Mouse (Mus musculus) spleen, adult 2 months (tissue): Measurements from ENCODE around the gene Bap1.

ENCODE experiments used
- CTCF ChIP-seq: fragments of 200-500 bp; IDR thresholded peaks from 2 replicates; pipeline ENCODE4 v1.5.1; 2011; ENCODE audit warnings: mild to moderate bottlenecking, inconsistent platforms; ENCODE audit not compliant: insufficient read depth, insufficient read length, insufficient replicate concordance; ENCODE audit errors: extremely low read depth
- POLR2A ChIP-seq: fragments of 200-500 bp; IDR thresholded peaks from 2 replicates; pipeline ENCODE4 v1.6.1; 2011; ENCODE audit warnings: low read depth, low read length, inconsistent platforms

DNA sequence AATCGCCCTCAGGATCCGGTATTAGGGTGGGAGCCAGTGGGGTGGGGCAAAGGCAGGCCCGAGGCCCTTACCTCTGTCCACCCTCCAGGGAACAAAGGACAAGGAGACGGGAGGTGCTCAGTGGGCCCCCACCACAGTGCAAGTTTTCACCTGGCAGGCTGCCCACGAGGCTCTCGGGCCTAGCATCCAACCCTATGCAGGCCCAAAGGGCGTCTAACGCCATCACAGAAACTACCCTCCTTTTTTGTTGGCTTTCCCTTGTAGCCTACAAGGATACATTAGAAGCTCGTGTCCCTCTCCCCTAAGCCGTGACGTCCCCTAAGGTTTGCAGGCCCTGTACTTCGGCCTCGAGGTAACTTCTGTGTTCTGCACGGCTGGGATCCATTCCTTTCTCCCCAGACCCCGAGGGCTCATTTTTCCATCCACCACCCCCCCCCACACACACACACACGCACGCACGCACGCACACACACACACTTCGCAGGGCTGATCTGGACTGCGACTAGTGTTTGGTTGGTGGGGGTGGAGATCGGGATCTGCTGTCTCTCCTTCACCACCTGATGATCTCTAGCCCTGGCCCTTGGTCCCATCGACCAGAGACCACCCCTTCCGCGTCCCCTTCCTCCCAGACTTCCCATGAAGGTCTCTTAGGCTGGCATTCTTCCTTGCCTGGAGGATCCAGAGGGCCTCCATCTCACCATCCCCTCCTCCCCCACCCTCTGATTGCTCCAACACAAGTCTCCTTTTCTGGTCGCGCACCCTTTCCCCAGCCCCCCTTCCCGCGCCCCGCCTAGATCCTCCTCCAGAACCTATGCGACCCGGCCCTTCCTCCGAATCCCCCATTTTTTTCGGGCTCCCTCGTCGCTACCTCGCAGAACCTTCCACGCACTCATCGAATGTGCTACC is 45.4 kb upstream of the Bap1 start:
- no peak for TF ChIP-seq CTCF
- no peak for TF ChIP-seq POLR2A
